Mouse (Mus musculus) cortical plate, adult 2 months (tissue): ENCODE measurements around the gene Akp3.

ENCODE experiments used
- CTCF ChIP-seq: fragments of 200-500 bp; IDR thresholded peaks from 2 replicates; pipeline ENCODE4 v1.5.1; 2011; ENCODE audit warnings: mild to moderate bottlenecking, control low read depth, low read length; ENCODE audit not compliant: insufficient read depth; ENCODE audit errors: extremely low read depth
- POLR2A ChIP-seq: fragments of 200-500 bp; IDR thresholded peaks from 2 replicates; pipeline ENCODE4 v1.6.1; 2011; ENCODE audit warnings: mild to moderate bottlenecking, low read length, control low read depth; ENCODE audit not compliant: insufficient read depth; ENCODE audit errors: extremely low read depth

- TF ChIP-seq POLR2A = no peak
- TF ChIP-seq CTCF = no peak
These were observed 24.6 kb downstream of the Akp3 start for GRCm38 (mm10) chr1:87149422-87149821.
